Mouse (Mus musculus) forelimb bud, embryonic 11.5 days (tissue): ENCODE measurements around the gene Hrasls.
A peak's percentile ranks its signal among the peaks of the same experiment; 100 is the strongest.

Experiments used
- DNase-seq: peaks from one replicate; pipeline ENCODE4 v3.0.0-alpha.2; 2012; ENCODE audit warnings: low read depth, low spot score

Gene Hrasls

GRCm38 (mm10) chr16:29209605-29210411 lies at the start of gene Hrasls:
Gene Hrasls, plus strand, starts transcription at chr16:29209695.
- peak; percentile 51 for DNase-seq

- no peak for DNase-seq
Measured at GRCm38 (mm10) chr16:29162271-29162670, 47.2 kb upstream of the Hrasls start.

- DNase-seq = no peak
Measured at GRCm38 (mm10) chr16:29167051-29167450, 42.4 kb upstream of the Hrasls start.

GRCm38 (mm10) chr16:29171741-29172140 lies 37.8 kb upstream of the Hrasls start:
- no peak for DNase-seq

- DNase-seq = no peak
Measured at GRCm38 (mm10) chr16:29173201-29173600, 36.3 kb upstream of the Hrasls start.

GRCm38 (mm10) chr16:29174831-29175350 lies 34.6 kb upstream of the Hrasls start:
- DNase-seq = no peak

GRCm38 (mm10) chr16:29192911-29193310 lies 16.6 kb upstream of the Hrasls start:
- DNase-seq = no peak

GRCm38 (mm10) chr16:29193981-29194380 lies 15.5 kb upstream of the Hrasls start:
- DNase-seq = no peak

GRCm38 (mm10) chr16:29195156-29195555 lies 14.3 kb upstream of the Hrasls start:
- no peak for DNase-seq

GRCm38 (mm10) chr16:29198461-29198860 lies 11.0 kb upstream of the Hrasls start:
- no peak for DNase-seq

GRCm38 (mm10) chr16:29201146-29201545 lies 8.3 kb upstream of the Hrasls start:
- DNase-seq = no peak

- DNase-seq = no peak
Measured at GRCm38 (mm10) chr16:29204875-29205274, 4.6 kb upstream of the Hrasls start.

- no peak for DNase-seq
Measured at GRCm38 (mm10) chr16:29205581-29205980, 3.9 kb upstream of the Hrasls start.

- DNase-seq = no peak
Measured at GRCm38 (mm10) chr16:29208841-29209240, 654 bp upstream of the Hrasls start.

GRCm38 (mm10) chr16:29216395-29217295 lies 7.2 kb downstream of the Hrasls start:
- no peak for DNase-seq

- DNase-seq = no peak
Measured at GRCm38 (mm10) chr16:29235951-29236350, 26.5 kb downstream of the Hrasls start.

- no peak for DNase-seq
Measured at GRCm38 (mm10) chr16:29254325-29254724, 44.8 kb downstream of the Hrasls start.
